Mouse (Mus musculus): Measurements from ENCODE around the gene Aqp2. TPM values are rescaled to one million over a fixed set of nuclear protein-coding genes. Genes with fewer than 3 reads are reported as not detected.

The Aqp2 gene
- polyA plus RNA-seq, 2 experiments = not detected

- ATAC-seq (ENCODE audit: low FRiP score, low read depth) = no peak
- 83% methylated on average over 10 of the region's 10 CpGs for WGBS
Observed at GRCm38 (mm10) chr15:99560246-99560645, 18.6 kb upstream of the Aqp2 start.

GRCm38 (mm10) chr15:99567371-99567770 is 11.5 kb upstream of the Aqp2 start:
- Histone ChIP-seq H3K4me3 (replicated peaks; ENCODE audit: low read length) (no peak overlapping the region), H3K27me3 (ENCODE audit: control insufficient read depth, insufficient read depth, low read length) (no peaks in the 10 kb centered on the region), H3K36me3 (ENCODE audit: control insufficient read depth, insufficient read depth, low read length) (no peaks in the 10 kb centered on the region), H3K9ac (ENCODE audit: low read depth, low read length, severe bottlenecking) (no peak overlapping the region), H3K27ac (replicated peaks; ENCODE audit: low read depth, low read length) (no peak overlapping the region), H3K4me2 (replicated peaks; ENCODE audit: low read depth, low read length, severe bottlenecking) (no peak overlapping the region), H3K4me1 (ENCODE audit: control insufficient read depth, insufficient read depth, low read length) (no peaks in the 10 kb centered on the region), H3K9me3 (ENCODE audit: control insufficient read depth, low read length) (no peaks in the 10 kb centered on the region)
- TF ChIP-seq POLR2A (IDR thresholded peaks at IDR 0.05; ENCODE audit: borderline replicate concordance, extremely low read depth, insufficient read depth, insufficient read length) = no peak
- DNase-seq (ENCODE audit: low spot score) (no peak), ATAC-seq (ENCODE audit: low FRiP score, low read depth) (no peak)
- 72% methylated on average over 4 of the region's 4 CpGs for WGBS

More at GRCm38 (mm10) chr15:99560246-99560645, 18.6 kb upstream of the Aqp2 start:
- Histone ChIP-seq H3K27ac (replicated peaks; ENCODE audit: low read depth, low read length) (no peak overlapping the region), H3K4me2 (replicated peaks; ENCODE audit: low read depth, low read length, severe bottlenecking) (no peak overlapping the region), H3K9ac (ENCODE audit: low read depth, low read length, severe bottlenecking) (no peak overlapping the region), H3K9me3 (ENCODE audit: control insufficient read depth, low read length) (no peaks in the 10 kb centered on the region), H3K27me3 (ENCODE audit: control insufficient read depth, insufficient read depth, low read length) (no peaks in the 10 kb centered on the region), H3K36me3 (ENCODE audit: control insufficient read depth, insufficient read depth, low read length) (no peaks in the 10 kb centered on the region), H3K4me1 (ENCODE audit: control insufficient read depth, insufficient read depth, low read length) (no peaks in the 10 kb centered on the region), H3K4me3 (replicated peaks; ENCODE audit: low read length) (no peak overlapping the region)
- no peak for DNase-seq (ENCODE audit: low spot score)
- no peak for TF ChIP-seq POLR2A (IDR thresholded peaks at IDR 0.05; ENCODE audit: borderline replicate concordance, extremely low read depth, insufficient read depth, insufficient read length)

GRCm38 (mm10) chr15:99568682-99569081 is 10.2 kb upstream of the Aqp2 start:
- 73% methylated on average over 6 of the region's 6 CpGs for WGBS
- Histone ChIP-seq H3K4me2 (replicated peaks; ENCODE audit: low read depth, low read length, severe bottlenecking) (no peak overlapping the region), H3K4me3 (replicated peaks; ENCODE audit: low read length) (no peak overlapping the region), H3K4me1 (ENCODE audit: control insufficient read depth, insufficient read depth, low read length) (no peaks in the 10 kb centered on the region), H3K9ac (ENCODE audit: low read depth, low read length, severe bottlenecking) (no peak overlapping the region), H3K9me3 (ENCODE audit: control insufficient read depth, low read length) (no peaks in the 10 kb centered on the region), H3K36me3 (ENCODE audit: control insufficient read depth, insufficient read depth, low read length) (no peaks in the 10 kb centered on the region), H3K27me3 (ENCODE audit: control insufficient read depth, insufficient read depth, low read length) (no peaks in the 10 kb centered on the region), H3K27ac (replicated peaks; ENCODE audit: low read depth, low read length) (no peak overlapping the region)
- ATAC-seq (ENCODE audit: low FRiP score, low read depth) (no peak), DNase-seq (ENCODE audit: low spot score) (no peak)
- TF ChIP-seq POLR2A (IDR thresholded peaks at IDR 0.05; ENCODE audit: borderline replicate concordance, extremely low read depth, insufficient read depth, insufficient read length) = no peak

GRCm38 (mm10) chr15:99569123-99569522 is 9.7 kb upstream of the Aqp2 start:
- Histone ChIP-seq H3K27ac (replicated peaks; ENCODE audit: low read depth, low read length) (no peak overlapping the region), H3K4me3 (replicated peaks; ENCODE audit: low read length) (no peak overlapping the region), H3K36me3 (ENCODE audit: control insufficient read depth, insufficient read depth, low read length) (no peaks in the 10 kb centered on the region), H3K9me3 (ENCODE audit: control insufficient read depth, low read length) (no peaks in the 10 kb centered on the region), H3K4me1 (ENCODE audit: control insufficient read depth, insufficient read depth, low read length) (no peaks in the 10 kb centered on the region), H3K27me3 (ENCODE audit: control insufficient read depth, insufficient read depth, low read length) (no peaks in the 10 kb centered on the region), H3K9ac (ENCODE audit: low read depth, low read length, severe bottlenecking) (no peak overlapping the region), H3K4me2 (replicated peaks; ENCODE audit: low read depth, low read length, severe bottlenecking) (no peak overlapping the region)
- ATAC-seq (ENCODE audit: low FRiP score, low read depth) = no peak
- DNase-seq (ENCODE audit: low spot score) = no peak
- TF ChIP-seq POLR2A (IDR thresholded peaks at IDR 0.05; ENCODE audit: borderline replicate concordance, extremely low read depth, insufficient read depth, insufficient read length) = no peak
- 85% methylated on average over 10 of the region's 10 CpGs for WGBS

GRCm38 (mm10) chr15:99583463-99584344 is 4.8 kb downstream of the Aqp2 start:
- no peak overlapping the region for H3K27ac ChIP-seq (replicated peaks; ENCODE audit: low read depth, low read length)
- H3K27me3 ChIP-seq (ENCODE audit: control insufficient read depth, insufficient read depth, low read length) = peaks cover 76% of the 10 kb centered on the region
- ATAC-seq (ENCODE audit: low FRiP score, low read depth) (0 out of 2 replicates have a peak, but pooled peaks have one; percentile 20), DNase-seq (ENCODE audit: low spot score) (peak; percentile 27)
- H3K9me3 ChIP-seq (ENCODE audit: control insufficient read depth, low read length) = no peaks in the 10 kb centered on the region
- H3K9ac ChIP-seq (ENCODE audit: low read depth, low read length, severe bottlenecking) = no peak overlapping the region
- peak overlapping the region; percentile 32 for H3K4me3 ChIP-seq (replicated peaks; ENCODE audit: low read length)
- no peaks in the 10 kb centered on the region for H3K36me3 ChIP-seq (ENCODE audit: control insufficient read depth, insufficient read depth, low read length)
- peak overlapping the region; percentile 51 for H3K4me2 ChIP-seq (replicated peaks; ENCODE audit: low read depth, low read length, severe bottlenecking)
- peaks cover 13% of the 10 kb centered on the region; the same call in 1 of the 2 replicates for H3K4me1 ChIP-seq (ENCODE audit: control insufficient read depth, insufficient read depth, low read length)
- 1% methylated on average over 47 of the region's 54 CpGs for WGBS
- TF ChIP-seq POLR2A (IDR thresholded peaks at IDR 0.05; ENCODE audit: borderline replicate concordance, extremely low read depth, insufficient read depth, insufficient read length) = no peak

Data from limb, embryonic 14.5 days (tissue).